Mouse (Mus musculus) layer of hippocampus, postnatal 25 days (tissue): ENCODE results near the gene Smox. TPM values are rescaled to one million over a fixed set of nuclear protein-coding genes. Genes with fewer than 3 reads are reported as not detected.
A peak's percentile ranks its signal among the peaks of the same experiment; 100 is the strongest.

Experiments
- DNase-seq, 2 experiments: peaks; one replicate each; pipeline ENCODE4 v3.0.0; 2022; ENCODE audit warnings: mixed read lengths in 2 of 2, low spot score in 1 of 2; ENCODE audit errors: extremely low spot score in 1 of 2
- total RNA-seq, 2 experiments: library from RNA; stranded (reverse); gene quantifications; 2 replicates each; pipeline ENCODE4 v1.2.3; 2021

Gene Smox
- total RNA-seq, 2 experiments from 2014 or later: 72.8 to 83.7 TPM

- DNase-seq: no peak
These were observed 57.8 kb downstream of the Smox start for GRCm38 (mm10) chr2:131549090-131549489.

GRCm38 (mm10) chr2:131550474-131550873 lies 59.2 kb downstream of the Smox start:
- no peak for DNase-seq

- no peak for DNase-seq
These were observed 59.6 kb downstream of the Smox start for GRCm38 (mm10) chr2:131550906-131551305.

GRCm38 (mm10) chr2:131551701-131552620 lies 60.7 kb downstream of the Smox start:
- DNase-seq: no peak

- no peak for DNase-seq
These were observed 61.6 kb downstream of the Smox start for GRCm38 (mm10) chr2:131552736-131553400.

- no peak for DNase-seq
These were observed 66.6 kb downstream of the Smox start for GRCm38 (mm10) chr2:131557896-131558295.

- DNase-seq: peak in 1 of 2 experiments; percentile 17
These were observed 69.1 kb downstream of the Smox start for GRCm38 (mm10) chr2:131560205-131560919.

GRCm38 (mm10) chr2:131561344-131561870 lies 70.1 kb downstream of the Smox start:
- DNase-seq: peak in 1 of 2 experiments; percentile 14

GRCm38 (mm10) chr2:131561891-131562585 lies 70.7 kb downstream of the Smox start, which contains the start of gene Adra1d:
Gene Adra1d (minus strand): TSS chr2:131562283.
- peak in 1 of 2 experiments; percentile 24 for DNase-seq

GRCm38 (mm10) chr2:131562586-131563122 lies 71.4 kb downstream of the Smox start:
- peak; percentile 54 to 67 for DNase-seq

Other genes starting within 250 kb of the Smox start
- 10 to 100 TPM; 55.7 to 63.8 TPM for gene Pank2, start 229.0 kb upstream of the Smox start, total RNA-seq
- 10 to 100 TPM; 28.2 to 30.5 TPM for gene Rnf24, start 138.6 kb upstream of the Smox start, total RNA-seq
- 10 to 100 TPM; 91.6 to 98.9 TPM for gene Adra1d, start 70.8 kb downstream of the Smox start, total RNA-seq